Mouse (Mus musculus) left cerebral cortex, adult 6 months (tissue): ENCODE results near the gene Cnih4. TPM values are rescaled to one million over a fixed set of nuclear protein-coding genes. Genes with fewer than 3 reads are reported as not detected.

Experiments used
- long read RNA-seq, 2 experiments: library from polyadenylated mRNA; unstranded; transcript quantifications; one replicate each; pipeline ENCODE4 v2.0.0; 2019 to 2020
- polyA plus RNA-seq: library from polyadenylated mRNA; unstranded; fragments of <200 nt; fragmentation: Nextera tagmentation; gene quantifications from 2 replicates; pipeline ENCODE4 v1.2.3, GENCODE M21; 2021

The Cnih4 gene
- 47.2 and 53.3 TPM in 2 replicates for polyA plus RNA-seq
- long read RNA-seq, experiment 1, transcript Cnih4-204 (5 exons, 3,268 nt), result major isoform, 120 of 140 reads
- long read RNA-seq, experiment 1, partial matches to known transcripts, result 5 of 140 reads
- long read RNA-seq, experiment 1, other reads (novel, unspliced or antisense), result 12 of 140 reads
- long read RNA-seq, experiment 2, transcript Cnih4-204 (5 exons, 3,268 nt), result major isoform, 45 of 51 reads
- long read RNA-seq, experiment 2, partial matches to known transcripts, result 0 of 51 reads
- long read RNA-seq, experiment 2, other reads (novel, unspliced or antisense), result 5 of 51 reads

DNA sequence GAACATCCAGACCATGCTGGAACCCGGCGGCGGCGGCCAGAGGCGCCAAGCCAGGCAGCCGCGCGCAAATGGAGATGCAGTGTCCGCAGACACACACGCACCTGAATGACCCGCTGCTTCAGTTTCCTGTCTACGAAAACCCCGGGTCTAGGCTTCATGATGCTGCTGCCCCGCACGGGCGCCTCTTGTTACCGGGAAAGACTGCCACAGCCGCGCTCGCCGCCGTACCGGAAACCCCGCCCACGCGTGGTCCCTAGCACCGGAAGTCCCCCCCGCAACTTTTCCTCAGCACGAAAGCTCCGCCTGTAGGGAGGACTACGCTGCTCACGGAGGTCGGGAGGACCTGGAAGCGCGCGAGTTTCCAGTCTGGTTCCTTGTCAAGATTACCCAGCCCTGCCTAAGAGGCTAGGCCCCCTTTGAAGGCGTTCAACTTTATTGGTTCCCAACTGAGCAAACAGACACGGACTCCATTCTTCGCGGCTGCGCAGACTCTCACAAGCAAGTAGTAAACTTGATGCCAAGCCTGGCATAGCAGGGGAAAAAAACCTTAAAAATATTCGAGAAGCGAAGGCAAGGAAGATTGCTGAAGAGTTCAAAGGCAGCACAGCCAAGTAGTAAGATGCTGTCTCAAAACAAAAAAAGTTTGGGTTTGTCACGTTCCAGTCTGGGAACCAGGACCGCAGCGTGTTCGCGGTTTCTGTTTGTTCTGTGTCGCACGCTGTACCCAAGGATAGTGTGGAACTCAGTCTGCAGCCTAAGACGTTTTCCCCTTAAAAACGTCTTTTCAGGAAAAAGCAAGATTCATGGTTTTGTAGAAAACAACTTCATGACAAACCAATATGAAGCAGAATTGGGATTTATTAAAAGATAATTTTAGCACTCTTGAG, at the start of gene Cnih4, which contains the start of gene Nvl:
Cnih4 (plus strand) TSS at position 744 of the 887 bp plus-strand sequence.
Nvl (minus strand) TSS at position 255 of the 887 bp plus-strand sequence.

DNA sequence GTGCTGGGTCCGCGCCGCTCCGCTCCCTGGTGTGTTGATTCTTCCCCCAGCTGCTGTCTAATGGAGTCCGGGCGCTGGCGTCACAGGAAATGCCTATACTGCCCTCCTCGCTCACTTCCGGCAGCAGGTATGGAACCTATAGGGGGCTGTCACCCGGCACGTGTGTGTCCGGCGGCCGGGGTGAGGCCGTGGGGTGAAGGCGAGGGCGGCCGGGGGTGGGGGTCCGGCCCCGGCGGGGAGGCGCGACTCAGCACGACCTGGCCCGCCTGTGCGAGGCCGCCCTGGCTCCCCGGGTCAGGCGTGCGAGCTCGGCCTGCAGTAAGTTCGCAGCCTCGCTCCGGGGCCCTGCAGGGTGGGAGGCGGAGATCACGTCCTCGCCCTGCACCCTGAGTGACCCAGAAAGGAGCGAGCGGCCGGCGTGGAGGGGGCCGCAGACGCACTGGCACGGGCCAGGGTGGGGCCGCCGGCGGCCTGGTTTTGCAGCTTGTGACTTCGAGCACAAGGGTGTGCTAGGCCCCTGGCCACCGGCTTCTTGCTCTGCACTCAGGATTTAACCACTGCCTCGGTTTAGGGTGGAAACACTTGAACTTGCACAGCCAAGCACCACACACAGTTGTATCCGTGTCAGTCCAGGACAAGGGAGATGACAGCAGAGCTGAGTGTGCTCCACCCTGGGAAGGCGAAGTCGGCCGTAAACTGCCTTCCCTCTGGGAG, 67.6 kb downstream of the Cnih4 start, which contains the start of gene Wdr26:
Wdr26 (minus strand) TSS at position 82 of the 714 bp plus-strand sequence.

Other genes starting within 250 kb of the Cnih4 start
- 65.0 and 74.7 TPM in 2 replicates for gene Pycr2, start 240.4 kb upstream of the Cnih4 start, polyA plus RNA-seq
- 2.5 and 2.7 TPM in 2 replicates for gene Lefty1, start 209.7 kb upstream of the Cnih4 start, polyA plus RNA-seq
- gene Tmem63a, start 202.3 kb upstream of the Cnih4 start, polyA plus RNA-seq, result 18.8 and 20.1 TPM in 2 replicates
- gene Ephx1, start 123.8 kb upstream of the Cnih4 start, polyA plus RNA-seq, result 15.9 and 21.4 TPM in 2 replicates
- gene 9130409I23Rik, start 93.5 kb upstream of the Cnih4 start, polyA plus RNA-seq, result not detected in 2 replicates
- 6.7 and 12.6 TPM in 2 replicates for gene Nvl, start 489 bp upstream of the Cnih4 start, polyA plus RNA-seq
- gene Wdr26, start 67.3 kb downstream of the Cnih4 start, polyA plus RNA-seq, result 7.1 and 11.5 TPM in 2 replicates
- gene Cnih3, start 207.9 kb downstream of the Cnih4 start, polyA plus RNA-seq, result 52.4 and 66.9 TPM in 2 replicates